Mouse (Mus musculus) activated CD4-positive, CD25-positive, alpha-beta regulatory T cell, adult 9 weeks (primary cell): ENCODE measurements around the gene Gatm. TPM values are rescaled to one million over a fixed set of nuclear protein-coding genes. Genes with fewer than 3 reads are reported as not detected.

Experiments used
- polyA plus RNA-seq: library from polyadenylated mRNA; unstranded; fragments of 100-300 nt; shearing (Covaris generic); gene quantifications from one replicate; pipeline ENCODE4 v1.2.1, GENCODE M21; 2017

Gatm gene
- polyA plus RNA-seq: 0.42 TPM

GRCm38 (mm10) chr2:122610746-122611653 is at the start of gene Gatm:
TSS of gene Gatm (minus strand) at chr2:122611303.

GRCm38 (mm10) chr2:122636686-122637085 is 25.6 kb upstream of the Gatm start, which contains the start of gene AA467197:
TSS of gene AA467197 (plus strand) at chr2:122636986.

Other genes starting within 250 kb of the Gatm start
- 0.42 TPM for gene Shf, start 242.1 kb downstream of the Gatm start, polyA plus RNA-seq
- gene Slc28a2, start 184.8 kb downstream of the Gatm start, polyA plus RNA-seq: 242 TPM
- gene Gm14085, start 126.4 kb downstream of the Gatm start, polyA plus RNA-seq: 74.7 TPM
- gene AA467197, start 25.7 kb upstream of the Gatm start, polyA plus RNA-seq: not detected
- gene Slc30a4, start 91.4 kb upstream of the Gatm start, polyA plus RNA-seq: 0.11 TPM
- 66.3 TPM for gene Bloc1s6, start 127.2 kb upstream of the Gatm start, polyA plus RNA-seq
- gene Sqor, start 153.9 kb upstream of the Gatm start, polyA plus RNA-seq: 19.4 TPM